Mouse (Mus musculus): Measurements from ENCODE around the gene Clec2d.

Gene Clec2d

GRCm38 (mm10) chr6:129214263-129214662 is 33.8 kb downstream of the Clec2d start:
- Histone ChIP-seq H3K4me3 (replicated peaks; ENCODE audit: low read length) (no peak overlapping the region), H3K27me3 (ENCODE audit: insufficient read depth, low read length) (no peaks in the 10 kb centered on the region), H3K9me3 (ENCODE audit: low read length) (no peaks in the 10 kb centered on the region; the same call in 1 of the 2 replicates), H3K36me3 (ENCODE audit: insufficient read depth, low read length) (no peaks in the 10 kb centered on the region), H3K4me1 (replicated peaks; ENCODE audit: low read depth, low read length) (no peaks in the 10 kb centered on the region)
- TF ChIP-seq POU5F1 (IDR thresholded peaks at IDR 0.05; ENCODE audit: borderline replicate concordance, low read length) (no peak), CTCF (conservative IDR thresholded peaks at IDR 0.05; ENCODE audit: low read length) (no peak), NANOG (IDR thresholded peaks at IDR 0.05; ENCODE audit: borderline replicate concordance, low read length) (no peak)

GRCm38 (mm10) chr6:129215053-129215452 is 34.6 kb downstream of the Clec2d start:
- no peaks in the 10 kb centered on the region for H3K4me1 ChIP-seq (replicated peaks; ENCODE audit: low read depth, low read length)
- TF ChIP-seq CTCF (conservative IDR thresholded peaks at IDR 0.05; ENCODE audit: low read length) (no peak), POU5F1 (IDR thresholded peaks at IDR 0.05; ENCODE audit: borderline replicate concordance, low read length) (no peak), NANOG (IDR thresholded peaks at IDR 0.05; ENCODE audit: borderline replicate concordance, low read length) (no peak)
- H3K9me3 ChIP-seq (ENCODE audit: low read length) = no peaks in the 10 kb centered on the region; the same call in 1 of the 2 replicates
- no peaks in the 10 kb centered on the region for H3K36me3 ChIP-seq (ENCODE audit: insufficient read depth, low read length)
- no peak overlapping the region for H3K4me3 ChIP-seq (replicated peaks; ENCODE audit: low read length)
- H3K27me3 ChIP-seq (ENCODE audit: insufficient read depth, low read length) = no peaks in the 10 kb centered on the region

DNA sequence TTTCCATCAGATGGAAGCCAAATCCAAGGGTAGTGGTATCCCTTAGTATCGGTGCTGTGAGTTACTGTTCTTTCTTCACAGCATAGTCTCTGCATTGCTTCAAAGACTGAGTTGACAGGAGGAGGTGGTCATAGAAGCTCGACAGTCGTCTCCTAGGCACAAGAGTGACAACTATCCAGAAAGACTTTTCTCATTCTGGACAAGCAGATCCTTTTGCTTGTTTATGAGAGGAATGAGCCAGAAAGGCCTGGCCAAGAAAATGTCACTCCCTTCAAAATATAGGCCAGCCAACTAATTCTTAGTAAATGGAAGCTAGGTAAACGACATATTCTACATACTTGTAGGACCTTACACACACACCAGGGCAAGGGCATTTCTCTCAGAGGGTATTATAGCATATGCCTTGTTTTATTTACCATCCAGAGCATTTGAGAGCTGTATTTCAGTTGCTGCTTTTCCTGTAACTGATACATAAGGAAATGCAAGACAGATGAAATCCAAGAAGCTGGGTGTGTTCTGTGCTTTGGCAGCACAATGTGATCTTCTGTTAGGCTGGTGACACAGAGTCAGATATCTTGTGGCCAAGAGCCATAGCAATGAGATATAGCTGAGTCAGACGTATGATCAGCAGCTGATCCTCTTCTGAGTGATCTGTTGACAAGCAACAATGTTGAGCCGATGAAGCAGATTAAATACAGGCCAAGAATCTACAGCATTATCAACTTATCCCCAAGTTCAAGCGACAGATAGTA is 35.6 kb downstream of the Clec2d start:
- Histone ChIP-seq H3K4me1 (replicated peaks; ENCODE audit: low read depth, low read length) (no peaks in the 10 kb centered on the region), H3K36me3 (ENCODE audit: insufficient read depth, low read length) (no peaks in the 10 kb centered on the region), H3K4me3 (replicated peaks; ENCODE audit: low read length) (no peak overlapping the region), H3K9me3 (ENCODE audit: low read length) (no peaks in the 10 kb centered on the region; the same call in 1 of the 2 replicates), H3K27me3 (ENCODE audit: insufficient read depth, low read length) (no peaks in the 10 kb centered on the region)
- no peak for TF ChIP-seq POU5F1 (IDR thresholded peaks at IDR 0.05; ENCODE audit: borderline replicate concordance, low read length)
- TF ChIP-seq NANOG (IDR thresholded peaks at IDR 0.05; ENCODE audit: borderline replicate concordance, low read length) = no peak
- TF ChIP-seq CTCF (conservative IDR thresholded peaks at IDR 0.05; ENCODE audit: low read length) = no peak

GRCm38 (mm10) chr6:129216721-129217230 is 36.4 kb downstream of the Clec2d start:
- TF ChIP-seq NANOG (IDR thresholded peaks at IDR 0.05; ENCODE audit: borderline replicate concordance, low read length) (no peak), CTCF (conservative IDR thresholded peaks at IDR 0.05; ENCODE audit: low read length) (no peak), POU5F1 (IDR thresholded peaks at IDR 0.05; ENCODE audit: borderline replicate concordance, low read length) (no peak)
- Histone ChIP-seq H3K4me1 (replicated peaks; ENCODE audit: low read depth, low read length) (no peaks in the 10 kb centered on the region), H3K27me3 (ENCODE audit: insufficient read depth, low read length) (no peaks in the 10 kb centered on the region), H3K4me3 (replicated peaks; ENCODE audit: low read length) (no peak overlapping the region), H3K9me3 (ENCODE audit: low read length) (no peaks in the 10 kb centered on the region; the same call in 1 of the 2 replicates), H3K36me3 (ENCODE audit: insufficient read depth, low read length) (no peaks in the 10 kb centered on the region)

DNA sequence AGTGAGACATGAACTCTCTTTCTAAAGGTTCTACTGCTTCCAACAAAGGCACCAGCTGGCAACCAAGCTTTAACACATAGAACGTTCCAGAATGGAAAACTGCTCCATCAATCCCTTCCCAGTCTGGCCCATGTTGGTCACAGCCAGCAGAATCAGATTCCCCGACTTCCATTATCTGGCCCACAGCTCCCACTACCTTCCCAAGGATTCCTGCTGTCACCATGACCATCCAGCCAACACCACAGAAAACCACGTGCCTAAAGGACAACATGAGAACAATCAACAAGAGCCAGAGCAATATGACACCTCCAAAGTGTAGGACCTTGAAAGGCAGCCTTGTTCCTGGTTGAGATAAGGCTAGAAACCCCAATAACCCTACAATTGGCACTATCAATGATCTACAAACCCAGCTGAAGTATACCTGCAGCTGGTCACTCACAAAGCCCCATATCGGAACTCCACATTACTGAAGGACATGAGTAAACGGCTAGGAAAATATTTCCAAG is 37.8 kb downstream of the Clec2d start:
- no peaks in the 10 kb centered on the region for H3K4me1 ChIP-seq (replicated peaks; ENCODE audit: low read depth, low read length)
- no peak for TF ChIP-seq CTCF (conservative IDR thresholded peaks at IDR 0.05; ENCODE audit: low read length)
- TF ChIP-seq POU5F1 (IDR thresholded peaks at IDR 0.05; ENCODE audit: borderline replicate concordance, low read length) = no peak
- TF ChIP-seq NANOG (IDR thresholded peaks at IDR 0.05; ENCODE audit: borderline replicate concordance, low read length) = no peak
- no peaks in the 10 kb centered on the region; the same call in 1 of the 2 replicates for H3K9me3 ChIP-seq (ENCODE audit: low read length)
- H3K4me3 ChIP-seq (replicated peaks; ENCODE audit: low read length) = no peak overlapping the region
- no peaks in the 10 kb centered on the region for H3K36me3 ChIP-seq (ENCODE audit: insufficient read depth, low read length)
- no peaks in the 10 kb centered on the region for H3K27me3 ChIP-seq (ENCODE audit: insufficient read depth, low read length)

DNA sequence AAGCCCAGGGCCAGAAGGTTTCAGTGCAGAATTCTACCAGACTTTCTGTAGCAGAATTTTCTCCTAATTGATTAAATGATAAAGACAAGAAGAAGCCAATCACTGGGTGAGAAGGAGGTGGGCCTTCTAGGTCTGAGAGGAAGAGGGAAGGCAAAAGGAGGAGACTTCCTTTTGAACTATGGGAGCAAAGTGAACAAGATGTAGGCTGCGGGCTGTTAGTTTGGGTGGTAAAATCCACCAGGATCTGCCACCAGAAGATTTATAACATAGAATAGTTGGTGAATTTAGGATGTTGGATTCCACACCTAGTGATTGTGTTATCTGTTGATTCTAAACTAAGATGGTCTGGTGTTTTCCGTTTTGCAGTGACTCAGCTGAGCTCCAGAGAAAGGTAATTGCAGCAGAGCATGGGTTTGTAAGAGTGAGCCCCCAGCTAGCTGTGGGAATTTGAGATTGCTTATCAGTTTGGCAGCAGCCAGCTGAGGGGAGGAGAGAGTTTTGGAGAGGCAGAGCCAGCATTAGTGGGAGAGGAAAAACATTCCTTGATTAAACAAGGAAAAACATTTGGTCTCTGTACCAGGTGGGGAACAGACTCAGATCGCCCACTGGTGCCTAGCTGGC is 39.6 kb downstream of the Clec2d start:
- no peaks in the 10 kb centered on the region for H3K27me3 ChIP-seq (ENCODE audit: insufficient read depth, low read length)
- no peak for TF ChIP-seq CTCF (conservative IDR thresholded peaks at IDR 0.05; ENCODE audit: low read length)
- TF ChIP-seq NANOG (IDR thresholded peaks at IDR 0.05; ENCODE audit: borderline replicate concordance, low read length) = no peak
- TF ChIP-seq POU5F1 (IDR thresholded peaks at IDR 0.05; ENCODE audit: borderline replicate concordance, low read length) = no peak

DNA sequence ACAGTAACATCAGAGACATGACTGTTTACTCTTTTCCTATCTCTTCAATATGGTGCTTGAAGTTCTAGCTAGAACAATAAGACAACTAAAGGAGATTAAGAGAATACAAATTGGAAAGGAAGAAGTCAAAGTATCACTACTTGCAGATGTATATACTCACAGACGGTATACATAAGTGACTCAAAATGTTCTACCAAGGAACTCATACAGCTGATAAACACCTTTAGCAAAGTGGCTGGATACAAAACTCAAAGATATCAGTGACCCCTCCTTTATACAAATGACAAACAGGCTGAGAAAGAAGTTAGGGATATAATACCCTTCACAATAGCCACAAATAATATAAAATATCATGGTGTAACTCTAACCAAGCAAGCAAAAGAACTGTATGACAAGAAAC is 40.6 kb downstream of the Clec2d start:
- no peaks in the 10 kb centered on the region for H3K36me3 ChIP-seq (ENCODE audit: insufficient read depth, low read length)
- H3K9me3 ChIP-seq (ENCODE audit: low read length) = peaks cover 15% of the 10 kb centered on the region
- no peak for TF ChIP-seq POU5F1 (IDR thresholded peaks at IDR 0.05; ENCODE audit: borderline replicate concordance, low read length)
- TF ChIP-seq CTCF (conservative IDR thresholded peaks at IDR 0.05; ENCODE audit: low read length) = no peak
- no peaks in the 10 kb centered on the region for H3K4me1 ChIP-seq (replicated peaks; ENCODE audit: low read depth, low read length)
- H3K27me3 ChIP-seq (ENCODE audit: insufficient read depth, low read length) = no peaks in the 10 kb centered on the region
- no peak overlapping the region for H3K4me3 ChIP-seq (replicated peaks; ENCODE audit: low read length)

More for the DNA sequence above, 39.6 kb downstream of the Clec2d start:
- H3K4me3 ChIP-seq (replicated peaks; ENCODE audit: low read length) = no peak overlapping the region
- no peaks in the 10 kb centered on the region for H3K4me1 ChIP-seq (replicated peaks; ENCODE audit: low read depth, low read length)
- H3K9me3 ChIP-seq (ENCODE audit: low read length) = peaks cover 6% of the 10 kb centered on the region
- H3K36me3 ChIP-seq (ENCODE audit: insufficient read depth, low read length) = no peaks in the 10 kb centered on the region

GRCm38 (mm10) chr6:129222188-129222800 is 41.9 kb downstream of the Clec2d start:
- TF ChIP-seq NANOG (IDR thresholded peaks at IDR 0.05; ENCODE audit: borderline replicate concordance, low read length) (no peak), CTCF (conservative IDR thresholded peaks at IDR 0.05; ENCODE audit: low read length) (no peak), POU5F1 (IDR thresholded peaks at IDR 0.05; ENCODE audit: borderline replicate concordance, low read length) (no peak)
- Histone ChIP-seq H3K36me3 (ENCODE audit: insufficient read depth, low read length) (no peaks in the 10 kb centered on the region), H3K9me3 (ENCODE audit: low read length) (peaks cover 18% of the 10 kb centered on the region), H3K27me3 (ENCODE audit: insufficient read depth, low read length) (no peaks in the 10 kb centered on the region), H3K4me1 (replicated peaks; ENCODE audit: low read depth, low read length) (no peaks in the 10 kb centered on the region), H3K4me3 (replicated peaks; ENCODE audit: low read length) (no peak overlapping the region)
